Mouse (Mus musculus) cerebellum, postnatal 14 days (tissue): Measurements from ENCODE around the gene Snx3.

Source experiments
- DNase-seq, 2 experiments: peaks; one replicate each; pipeline ENCODE4 v3.0.0; 2021; ENCODE audit warnings: mixed read lengths in 2 of 2

The Snx3 gene

DNA sequence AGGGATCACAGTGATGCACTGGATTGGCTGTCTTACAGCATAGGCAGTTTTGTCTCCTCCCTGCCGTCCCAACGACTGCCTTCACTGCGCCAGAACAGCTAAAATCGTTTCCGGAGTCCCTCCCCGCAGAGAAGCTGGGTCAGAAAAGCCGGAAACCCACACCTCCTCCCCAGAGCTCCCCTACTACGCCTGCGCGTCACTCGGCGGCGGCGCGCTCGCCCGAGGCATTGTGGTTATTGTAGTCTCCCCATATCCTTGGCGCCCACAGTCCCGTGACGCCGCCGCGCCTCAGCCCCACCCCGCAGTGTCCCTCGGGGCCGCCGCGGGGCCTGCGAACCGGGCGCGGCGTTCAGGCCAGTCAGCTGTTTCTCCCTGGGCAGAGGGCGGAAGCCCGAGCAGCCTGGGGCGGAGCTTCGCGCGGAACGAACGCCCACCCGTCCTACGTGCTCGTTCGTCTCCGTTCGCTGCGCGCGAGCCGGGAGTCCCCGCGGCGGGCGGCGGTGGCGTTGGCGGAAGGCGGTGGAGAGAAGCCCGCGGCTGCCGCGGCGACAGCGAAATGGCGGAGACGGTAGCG is at the start of gene Snx3:
Gene Snx3, plus strand, starts transcription at position 256 of the 574 bp plus-strand sequence.
- peak; percentile 95 to 96 for DNase-seq

DNA sequence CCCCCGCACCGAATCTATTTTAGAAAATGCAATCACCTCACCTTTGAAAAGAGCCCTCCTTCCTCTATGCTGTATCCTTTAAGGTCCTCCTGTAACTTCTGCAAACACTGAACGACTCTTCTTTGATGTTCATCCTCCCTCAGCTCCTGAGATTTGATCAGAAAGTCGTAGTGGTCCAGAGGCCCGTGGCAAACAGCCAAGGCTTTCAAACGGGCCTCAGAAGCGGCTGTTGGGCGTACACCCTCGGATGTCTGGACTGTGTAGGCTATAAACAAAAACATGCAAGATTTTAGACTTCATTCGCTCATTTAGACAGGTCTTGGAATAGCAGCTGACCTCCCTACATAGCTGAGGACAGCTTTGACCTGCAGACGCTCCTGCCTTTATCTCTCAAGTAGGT is 47.6 kb upstream of the Snx3 start:
- no peak for DNase-seq

DNA sequence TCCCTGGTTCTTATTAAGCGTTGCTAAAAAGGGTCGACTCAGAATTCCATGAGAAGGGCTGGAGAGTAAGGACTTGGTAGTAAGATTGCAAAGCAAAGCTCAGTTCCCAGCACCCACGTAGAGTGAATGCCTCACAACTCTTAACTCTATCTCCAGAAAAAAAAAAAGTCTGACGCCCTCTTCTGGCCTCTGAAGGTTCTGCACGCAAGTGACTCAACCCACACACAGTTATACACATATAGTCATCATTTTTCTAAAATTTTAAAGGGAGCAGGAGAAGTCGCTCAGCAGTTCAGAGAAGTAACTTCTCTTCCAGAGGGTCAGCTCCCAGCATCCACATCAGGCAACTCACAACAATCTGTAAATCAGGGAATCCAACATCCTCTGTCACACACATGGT is 47.1 kb upstream of the Snx3 start:
- no peak for DNase-seq

DNA sequence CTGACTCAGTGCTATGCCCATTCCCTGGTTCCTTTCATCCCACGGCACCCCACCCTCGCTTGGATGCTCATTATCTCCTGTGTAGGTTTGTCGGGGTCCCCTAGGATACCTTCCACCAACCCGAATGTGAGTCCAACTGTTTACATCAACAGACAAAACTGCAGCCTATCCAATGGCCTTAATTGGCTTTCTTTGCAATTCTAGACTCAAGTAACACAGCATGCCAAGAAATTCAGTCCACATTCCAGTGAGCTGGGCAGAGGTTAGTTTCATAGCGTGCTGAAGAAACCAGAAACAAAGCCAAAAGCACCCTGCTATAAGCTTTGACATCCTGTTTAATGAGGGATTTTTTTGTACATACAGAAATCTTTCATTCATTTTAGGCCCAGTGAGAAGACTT is 45.8 kb upstream of the Snx3 start:
- no peak for DNase-seq

DNA sequence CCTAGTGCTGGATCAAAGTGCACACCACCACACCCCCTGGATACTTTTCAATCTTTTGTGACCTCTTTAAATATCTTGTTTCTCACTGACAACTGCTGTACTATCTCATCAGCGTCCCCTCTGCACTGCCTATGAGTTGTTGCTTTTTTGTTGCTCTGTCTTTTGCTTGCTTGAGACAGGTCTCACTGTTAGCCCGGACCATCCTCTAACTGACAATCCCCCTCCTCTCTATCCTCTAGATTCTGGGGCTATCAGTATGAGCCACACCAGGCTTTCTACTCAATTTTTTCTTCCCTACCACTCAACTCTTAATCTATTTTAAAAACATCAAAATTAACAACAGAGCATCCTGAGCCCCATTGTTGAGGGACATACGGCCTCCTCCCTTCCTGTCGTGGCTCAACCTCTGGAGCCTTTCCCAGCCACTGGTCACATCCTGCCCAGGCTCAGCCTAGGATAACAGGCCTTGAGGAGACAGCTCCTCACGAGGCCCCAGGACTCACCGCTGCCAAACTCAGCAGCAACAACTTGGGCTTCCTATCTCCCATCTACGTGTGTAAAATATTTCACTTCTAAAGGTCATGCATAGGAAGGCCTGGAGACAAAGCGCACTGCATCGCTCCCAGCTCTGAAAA is 44.2 kb upstream of the Snx3 start:
- no peak for DNase-seq

DNA sequence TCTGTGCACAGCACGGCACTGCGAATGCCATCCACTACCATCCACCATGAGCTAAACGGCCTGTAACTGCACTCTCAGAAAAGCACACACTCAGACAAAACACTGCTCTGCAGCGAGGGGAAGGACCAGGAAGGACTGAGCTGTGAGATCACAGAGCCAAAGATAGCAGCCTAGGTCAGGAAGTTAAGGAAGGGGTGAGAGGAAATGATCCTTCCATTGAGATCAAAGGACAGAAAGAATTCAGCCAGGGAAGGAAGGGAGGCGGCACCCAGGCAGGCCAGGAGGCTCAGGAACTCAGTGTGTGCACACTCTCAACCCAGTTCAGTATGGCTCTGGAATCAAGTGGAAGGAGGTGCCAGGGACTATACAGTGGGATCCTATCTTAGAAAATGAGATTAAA is 37.6 kb upstream of the Snx3 start:
- DNase-seq, result no peak

DNA sequence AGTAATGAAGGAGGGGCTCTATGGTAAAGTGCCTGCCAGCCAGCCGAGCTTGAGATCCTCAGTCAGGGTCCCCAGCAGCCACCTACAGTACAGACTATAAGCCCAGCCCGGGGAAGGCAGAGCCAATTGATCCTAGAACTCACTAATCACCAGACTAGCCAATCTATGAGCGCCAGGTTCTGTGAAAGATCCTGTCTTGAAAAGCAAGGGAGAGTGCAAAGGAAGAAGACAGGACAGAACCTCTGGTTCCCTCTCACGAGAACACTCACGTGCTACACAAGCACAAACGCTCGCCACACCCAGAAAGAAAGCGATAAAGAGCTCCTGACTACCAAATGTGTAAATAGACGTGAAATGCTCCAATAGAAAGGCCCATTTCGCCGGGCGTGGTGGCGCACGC is 37.0 kb upstream of the Snx3 start:
- DNase-seq, result no peak

DNA sequence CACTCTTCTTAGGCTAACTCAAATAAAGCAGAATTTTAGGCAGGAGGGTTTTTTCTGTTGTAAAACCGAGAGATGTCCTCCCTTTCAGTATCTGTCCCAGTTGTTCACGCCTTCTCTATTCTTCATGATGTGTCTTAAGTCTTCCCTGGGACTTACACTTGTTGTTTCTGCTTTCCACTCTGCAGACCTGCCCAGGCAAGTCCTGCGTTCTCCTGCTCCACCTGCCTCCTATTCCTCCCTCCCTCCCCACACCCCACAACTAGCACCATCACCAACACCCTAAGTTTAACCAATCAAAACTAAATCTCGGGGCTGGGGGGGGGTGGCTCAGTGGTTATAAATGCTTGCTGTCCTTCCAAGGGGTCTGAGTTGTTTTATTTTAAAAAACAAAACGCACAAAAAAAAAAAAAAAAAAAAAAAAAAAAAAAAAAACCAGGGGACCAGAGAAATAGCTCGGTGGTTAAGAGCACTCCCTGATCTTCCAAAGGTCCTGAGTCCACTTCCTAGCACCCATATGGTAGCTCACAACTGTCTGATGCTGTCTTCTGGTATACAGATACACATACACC is 26.8 kb upstream of the Snx3 start:
- no peak for DNase-seq

DNA sequence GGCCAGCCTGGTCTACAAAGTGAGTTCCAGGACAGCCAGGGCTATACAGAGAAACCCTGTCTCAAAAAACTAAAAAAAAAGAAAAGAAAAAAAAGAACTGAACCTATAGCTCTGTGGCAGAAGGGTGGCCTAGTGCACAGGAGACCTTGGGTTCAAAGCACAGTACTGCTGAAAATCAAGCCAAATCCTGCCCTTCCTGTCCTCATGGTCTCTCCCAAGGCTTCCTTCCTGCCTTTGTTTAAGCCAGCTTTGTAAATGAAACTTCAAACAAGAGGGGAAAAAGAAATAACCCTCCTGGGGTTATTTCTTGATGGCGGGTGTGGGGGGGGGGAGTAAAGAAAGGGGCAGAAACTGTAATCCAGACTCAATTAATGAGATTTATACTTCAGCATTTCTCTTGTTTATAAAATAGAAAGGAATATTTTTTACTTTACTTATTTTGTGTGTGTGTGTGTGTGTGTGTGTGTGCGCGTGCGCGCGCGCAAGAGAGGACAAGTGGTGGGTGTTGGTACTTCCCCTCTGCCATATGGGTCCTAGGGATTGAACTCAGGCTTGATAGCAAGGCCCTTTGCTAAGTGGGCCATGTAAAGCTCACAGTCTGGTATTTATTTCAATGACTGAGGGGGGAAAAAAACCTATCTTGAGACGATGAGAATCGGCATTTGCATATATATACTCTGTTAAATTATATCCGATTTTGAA is 24.9 kb upstream of the Snx3 start:
- no peak for DNase-seq

DNA sequence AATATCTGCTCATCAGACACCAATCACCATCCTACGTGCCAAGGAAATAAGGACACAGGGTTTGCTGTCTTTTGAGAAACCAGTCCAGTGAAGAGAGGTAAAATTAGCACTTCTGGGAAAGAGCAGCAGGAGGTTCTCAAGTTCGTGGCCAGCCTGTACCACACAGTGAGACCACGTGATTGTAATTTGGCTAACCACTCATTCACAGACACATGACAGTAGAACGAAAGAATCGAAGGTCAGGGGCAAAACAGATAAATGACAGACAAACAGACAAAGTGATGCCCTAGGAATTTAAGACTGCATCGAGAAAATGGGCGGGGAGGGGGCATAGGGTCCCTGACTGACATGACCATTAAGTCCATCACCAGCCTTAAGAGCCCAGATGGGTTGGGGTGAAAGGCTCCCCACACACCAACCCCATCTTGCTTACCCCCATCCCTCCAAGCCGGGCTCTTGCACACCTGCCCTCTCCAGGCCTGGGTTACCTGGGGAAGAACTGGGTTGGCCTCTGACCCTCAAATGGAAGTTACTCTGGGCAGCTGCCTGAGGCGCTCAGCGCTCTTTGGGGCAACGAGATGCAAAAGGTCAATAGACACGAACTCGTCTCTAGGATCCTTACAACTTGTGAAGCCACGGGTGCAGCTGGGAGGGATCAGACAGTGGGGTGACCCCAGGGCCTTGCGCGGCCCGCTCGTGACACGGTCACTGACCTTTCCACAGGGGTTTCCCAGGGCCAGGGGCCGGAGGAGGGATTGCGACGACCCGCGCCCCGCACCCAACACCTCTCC is 24.1 kb upstream of the Snx3 start:
- no peak for DNase-seq

DNA sequence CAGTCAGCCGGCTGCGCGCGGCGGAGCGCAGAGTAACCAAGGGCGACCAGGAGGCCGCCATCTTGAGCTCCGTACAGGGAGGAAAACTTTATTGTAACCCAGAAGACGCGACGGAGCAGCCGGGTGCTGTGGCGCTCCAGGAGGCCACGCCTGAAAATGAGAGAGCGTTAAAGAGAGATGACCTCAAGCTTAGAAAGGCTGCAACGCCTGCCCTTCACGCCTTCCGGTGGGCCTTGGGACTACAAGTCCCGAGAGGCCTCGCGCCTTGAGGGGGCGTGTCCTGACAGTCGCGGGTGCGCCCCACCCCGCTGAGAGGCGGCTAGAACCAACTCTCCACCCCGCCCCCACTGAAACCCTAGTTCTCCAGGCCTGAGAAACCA is 23.5 kb upstream of the Snx3 start, which contains the start of gene Afg1l:
Gene Afg1l, minus strand, starts transcription at position 225 of the 380 bp plus-strand sequence.
- peak; percentile 97 to 98 for DNase-seq

DNA sequence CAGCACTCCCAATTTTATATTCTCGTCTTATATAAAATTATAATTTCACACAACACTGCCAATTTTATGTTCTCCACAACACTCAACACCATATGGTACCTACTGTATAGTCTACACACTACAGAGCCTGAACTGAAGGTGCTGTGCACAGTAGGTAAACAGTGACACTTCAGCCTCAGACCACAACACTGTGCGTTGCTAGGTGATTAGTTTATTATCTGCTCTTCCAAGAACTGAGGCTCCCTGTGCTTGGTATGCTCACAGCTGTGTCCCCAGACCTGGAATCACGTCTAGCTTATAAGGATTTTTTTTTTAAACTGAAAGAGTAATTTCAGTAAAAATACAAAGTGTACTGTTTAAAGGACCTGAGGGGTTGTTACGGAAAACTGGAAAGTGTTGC is 21.1 kb upstream of the Snx3 start:
- no peak for DNase-seq

DNA sequence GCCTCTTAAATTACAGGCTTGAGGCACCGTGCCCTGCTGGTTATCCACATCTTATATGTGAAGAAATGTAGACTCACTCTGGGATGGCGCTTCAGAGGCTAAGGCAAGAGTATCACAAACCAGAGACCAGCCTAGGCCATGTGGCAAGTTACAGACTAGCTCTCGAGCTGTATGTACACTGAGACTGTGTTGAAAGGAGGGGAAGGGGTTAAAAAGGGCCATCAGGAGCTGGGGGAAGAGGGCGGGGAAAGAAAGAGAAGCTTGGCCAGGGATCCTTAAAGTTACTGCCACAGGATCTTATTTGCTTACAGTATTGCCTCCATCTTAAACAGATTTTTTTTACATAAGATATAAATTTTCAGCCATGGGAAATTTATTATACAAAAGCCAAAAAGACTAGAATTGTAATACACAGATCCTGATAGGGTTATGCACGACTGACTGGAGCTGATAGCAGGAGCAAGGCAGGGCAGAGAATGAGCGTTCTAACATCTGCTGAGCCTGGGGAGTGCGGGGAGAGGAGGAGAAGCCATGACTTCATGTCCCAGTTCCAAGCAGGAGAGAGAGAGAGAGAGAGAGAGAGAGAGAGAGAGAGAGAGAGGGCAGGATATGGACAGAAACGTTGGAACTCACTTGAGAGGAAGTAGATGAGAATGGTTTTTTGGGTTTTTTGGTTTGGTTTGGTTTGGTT is 13.1 kb upstream of the Snx3 start:
- no peak for DNase-seq

DNA sequence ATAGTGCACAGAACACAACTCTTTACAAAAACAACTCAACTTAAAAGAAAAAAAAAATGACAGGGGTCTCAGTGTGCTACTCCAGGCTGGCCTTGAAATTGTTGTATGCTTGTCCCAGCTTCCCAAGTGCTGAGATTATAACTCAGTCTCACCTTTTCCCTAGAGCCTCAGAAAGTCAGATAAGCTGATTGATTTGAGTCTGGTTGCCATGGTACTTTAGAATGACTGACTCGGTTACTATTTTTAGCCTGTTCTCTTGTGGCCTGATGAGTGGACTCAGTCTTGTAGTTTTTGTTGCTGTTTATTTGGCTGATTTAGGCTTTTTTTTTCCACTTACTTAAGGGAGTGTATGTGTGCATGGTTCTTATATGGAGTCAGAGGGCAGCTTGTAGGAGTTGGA is 10.7 kb upstream of the Snx3 start:
- DNase-seq, result no peak

DNA sequence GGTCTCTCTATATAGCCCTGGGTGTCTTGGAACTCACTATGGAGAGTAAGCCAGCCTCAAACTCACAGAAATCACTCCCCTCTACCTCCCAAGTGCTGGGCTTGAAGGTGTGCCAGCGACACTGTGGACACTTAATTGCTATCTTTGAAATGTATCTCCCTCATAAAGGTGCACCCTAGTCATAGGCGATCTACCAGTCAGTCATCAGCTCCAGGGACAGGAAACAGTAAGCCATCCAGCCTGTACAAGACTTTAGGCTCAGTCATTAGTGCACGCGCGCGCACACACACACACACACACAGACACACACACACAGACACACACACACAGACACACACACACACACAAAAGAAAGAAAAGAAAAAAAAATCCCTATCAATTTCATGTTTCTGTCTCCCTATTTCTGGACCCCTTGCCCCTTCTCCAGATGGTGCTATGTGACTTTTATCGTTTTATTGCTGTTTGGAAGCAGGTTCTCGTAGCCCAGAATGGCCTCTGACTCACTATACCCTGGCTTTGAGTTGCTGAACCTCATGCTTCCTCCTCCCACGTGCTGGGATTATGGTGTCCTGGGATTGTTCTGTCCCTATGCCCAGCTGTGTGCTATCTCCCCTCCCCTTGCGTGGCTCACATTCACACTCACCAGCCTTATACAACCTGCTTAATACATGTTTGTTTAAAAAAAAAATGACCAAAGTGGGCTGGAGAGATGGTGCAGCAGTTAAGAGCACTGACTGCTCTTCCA is 9.6 kb upstream of the Snx3 start:
- DNase-seq, result no peak

DNA sequence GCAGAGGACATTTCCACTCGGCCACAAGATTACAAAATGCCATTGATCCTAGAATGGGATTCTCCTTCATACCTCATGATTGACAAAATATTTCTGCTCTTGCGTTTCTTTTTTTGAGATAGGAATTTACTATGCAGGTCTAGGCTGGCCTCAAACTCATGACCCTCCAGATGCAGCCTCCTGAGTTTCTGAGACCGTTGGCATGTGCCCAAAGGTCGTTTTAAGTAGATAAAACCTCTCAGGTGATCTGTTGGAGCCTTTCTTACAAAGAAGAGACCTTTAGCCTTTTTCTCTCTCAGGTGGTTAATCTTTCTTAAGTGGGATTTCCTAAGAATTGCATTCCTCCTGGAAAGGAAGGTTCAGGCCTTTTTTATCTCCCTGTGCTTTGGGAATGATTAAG is 8.8 kb upstream of the Snx3 start:
- DNase-seq, result no peak

DNA sequence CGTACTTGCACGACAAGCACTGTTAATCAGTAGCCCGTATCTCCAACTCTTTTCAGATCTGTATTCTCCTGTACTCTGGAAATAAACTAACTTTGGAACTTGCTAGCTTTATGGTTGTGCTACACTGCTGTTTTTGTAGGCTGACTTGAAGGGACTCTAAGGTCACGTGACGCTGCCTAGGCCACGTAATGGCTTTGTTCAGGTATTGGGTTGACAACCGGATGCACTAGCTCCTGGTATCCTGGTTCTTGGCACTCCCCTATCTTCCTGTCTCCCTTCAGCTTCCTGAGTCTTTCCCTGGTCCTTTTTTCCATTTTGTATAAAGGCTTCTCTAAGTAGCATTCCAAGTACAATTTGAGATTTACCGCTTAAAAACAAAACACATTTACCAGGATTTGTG is 1.2 kb upstream of the Snx3 start:
- no peak for DNase-seq

DNA sequence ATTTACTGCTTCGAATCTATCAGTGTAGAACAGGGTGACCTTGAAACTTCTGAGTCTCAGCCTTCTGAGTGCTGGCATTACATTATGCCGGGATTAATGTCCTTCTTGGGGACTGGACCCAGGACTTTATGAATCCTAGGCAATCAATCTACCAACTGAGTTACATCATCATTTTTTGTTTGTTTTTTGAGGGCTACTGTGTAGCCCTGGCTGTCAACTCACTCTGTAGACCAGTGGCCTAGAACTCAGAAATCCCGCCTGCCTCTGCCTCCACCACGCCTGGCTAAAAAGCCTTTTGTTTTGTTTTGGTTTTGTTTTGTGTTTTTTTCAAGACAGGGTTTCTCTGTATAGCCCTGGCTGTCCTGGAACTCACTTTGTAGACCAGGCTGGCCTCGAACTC is 669 bp upstream of the Snx3 start:
- DNase-seq, result no peak

DNA sequence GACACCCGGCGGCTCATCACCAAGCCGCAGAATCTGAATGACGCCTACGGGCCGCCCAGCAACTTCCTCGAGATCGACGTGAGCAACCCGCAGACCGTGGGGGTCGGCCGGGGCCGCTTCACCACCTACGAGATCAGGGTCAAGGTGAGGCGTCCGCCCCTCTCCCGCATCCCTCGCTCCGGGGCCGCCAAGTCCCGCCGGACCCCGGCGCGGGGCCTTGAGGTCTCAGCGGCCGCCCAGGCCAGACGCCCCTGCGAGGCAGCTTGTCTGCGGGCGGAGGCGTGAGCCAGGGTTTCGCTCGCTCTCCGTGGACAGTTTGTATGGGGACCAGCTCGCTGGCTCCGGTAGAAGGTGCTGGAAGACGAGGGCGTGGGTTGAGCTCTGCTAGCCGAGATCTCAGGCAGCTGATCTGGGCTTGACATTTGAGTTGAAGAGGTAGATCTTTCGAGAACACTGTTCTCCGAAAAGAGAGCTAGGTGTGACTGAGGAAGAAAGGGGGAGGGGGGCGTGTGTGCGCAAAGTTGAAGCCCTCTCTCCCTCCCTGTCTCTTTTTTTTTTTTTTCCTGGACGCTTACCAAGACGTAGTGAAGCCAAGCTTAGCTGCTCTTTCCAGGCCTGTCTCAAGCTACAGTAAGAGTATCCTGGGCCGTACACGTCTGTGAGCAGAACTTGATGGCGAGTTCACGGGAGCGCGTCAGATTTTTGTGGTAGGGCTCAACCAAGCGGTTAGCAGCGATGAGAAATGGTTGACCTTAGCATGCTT is 700 bp downstream of the Snx3 start:
- peak in 1 of 2 experiments; percentile 70 for DNase-seq

DNA sequence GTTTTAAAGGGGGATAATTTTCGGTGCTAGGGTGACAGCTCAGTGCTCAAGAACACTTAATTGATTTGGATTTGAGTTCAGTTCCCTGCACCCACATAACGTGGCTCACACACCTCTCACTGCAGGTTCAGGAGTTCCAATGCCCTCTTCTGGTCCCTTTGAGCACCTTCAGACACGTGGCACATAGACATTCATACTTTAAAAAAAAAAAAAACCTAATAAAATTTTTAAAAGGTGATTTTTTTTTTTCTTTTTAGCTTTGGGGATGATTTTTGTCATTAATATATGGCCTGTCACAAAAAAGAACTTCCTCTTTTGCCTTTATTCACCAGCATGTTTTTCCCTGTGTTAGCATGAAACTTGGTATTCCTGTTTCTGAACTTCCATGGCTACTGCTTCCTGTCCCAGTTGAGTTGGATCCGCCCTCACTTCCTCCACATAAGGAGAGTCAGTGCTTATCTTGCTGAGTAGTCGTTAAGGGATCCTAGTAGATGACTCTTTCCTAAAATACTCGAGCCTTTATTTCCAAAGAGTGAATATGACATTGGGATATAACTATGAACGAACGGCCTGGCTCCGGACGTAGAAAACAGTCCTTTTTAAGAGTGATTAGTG is 2.4 kb downstream of the Snx3 start:
- no peak for DNase-seq

DNA sequence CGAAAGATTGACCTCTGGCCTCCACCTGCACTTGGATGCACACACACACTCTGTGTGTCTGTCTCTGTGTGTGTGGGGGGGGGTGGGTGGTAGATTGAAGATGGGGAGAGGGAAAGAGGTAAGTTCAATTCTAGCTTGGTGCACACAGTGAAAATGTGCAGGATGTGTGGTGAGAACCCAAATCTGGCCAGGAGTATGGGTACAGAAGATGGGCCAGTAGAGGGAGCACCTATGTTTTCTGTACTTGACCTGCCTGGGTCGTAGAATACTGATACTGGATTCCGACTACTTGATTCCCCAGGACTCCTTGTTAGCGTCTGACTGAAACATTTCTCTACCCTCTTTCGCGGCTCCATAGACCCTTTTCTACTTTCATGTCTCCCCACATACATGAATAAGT is 8.3 kb downstream of the Snx3 start:
- DNase-seq, result no peak
